Mouse (Mus musculus): ENCODE results near the gene Vsig2. TPM values are rescaled to one million over a fixed set of nuclear protein-coding genes. Genes with fewer than 3 reads are reported as not detected.

Gene Vsig2
- polyA plus RNA-seq, 1 experiment from 2014 or later, result 0.75 TPM

- Histone ChIP-seq H3K4me2 (ENCODE audit: low read depth, low read length, severe bottlenecking) (no peak overlapping the region), H3K9ac (ENCODE audit: low read length) (no peak overlapping the region), H3K4me1 (replicated peaks; ENCODE audit: control insufficient read depth, insufficient read depth, low read length) (peaks cover 3% of the 10 kb centered on the region; the same call in 1 of the 2 replicates), H3K27ac (ENCODE audit: low read depth, low read length) (no peak overlapping the region), H3K27me3 (ENCODE audit: control insufficient read depth, insufficient read depth, low read length) (peaks cover 15% of the 10 kb centered on the region), H3K36me3 (ENCODE audit: control insufficient read depth, insufficient read depth, low read length) (no peaks in the 10 kb centered on the region), H3K9me3 (ENCODE audit: control insufficient read depth, low read length) (no peaks in the 10 kb centered on the region), H3K4me3 (ENCODE audit: low read depth, low read length) (no peak overlapping the region)
- 81% methylated on average over 7 of the region's 7 CpGs for WGBS
- DNase-seq (ENCODE audit: low spot score) (no peak), ATAC-seq (replicated peaks; ENCODE audit: low FRiP score) (no peak)
Observed at GRCm38 (mm10) chr9:37541851-37542642, 3.0 kb downstream of the Vsig2 start.

- H3K4me1 ChIP-seq (replicated peaks; ENCODE audit: control insufficient read depth, insufficient read depth, low read length), result peaks cover 3% of the 10 kb centered on the region; the same call in 1 of the 2 replicates
- H3K27ac ChIP-seq (ENCODE audit: low read depth, low read length), result no peak overlapping the region
- H3K4me2 ChIP-seq (ENCODE audit: low read depth, low read length, severe bottlenecking), result peak overlapping the region; percentile 32; the same call in 1 of the 2 replicates
- no peaks in the 10 kb centered on the region for H3K36me3 ChIP-seq (ENCODE audit: control insufficient read depth, insufficient read depth, low read length)
- H3K4me3 ChIP-seq (ENCODE audit: low read depth, low read length), result no peak overlapping the region; the same call in 1 of the 2 replicates
- peaks cover 15% of the 10 kb centered on the region for H3K27me3 ChIP-seq (ENCODE audit: control insufficient read depth, insufficient read depth, low read length)
- DNase-seq (ENCODE audit: low spot score) (no peak), ATAC-seq (replicated peaks; ENCODE audit: low FRiP score) (no peak)
- WGBS, result 34% methylated on average over 12 of the region's 12 CpGs
- no peak overlapping the region; the same call in 1 of the 2 replicates for H3K9ac ChIP-seq (ENCODE audit: low read length)
- no peaks in the 10 kb centered on the region for H3K9me3 ChIP-seq (ENCODE audit: control insufficient read depth, low read length)
Observed at GRCm38 (mm10) chr9:37543869-37544440, 4.9 kb downstream of the Vsig2 start.

- no peak overlapping the region; the same call in 1 of the 2 replicates for H3K9ac ChIP-seq (ENCODE audit: low read length)
- ATAC-seq (replicated peaks; ENCODE audit: low FRiP score) (peak; percentile 60), DNase-seq (ENCODE audit: low spot score) (peak; percentile 79)
- H3K27ac ChIP-seq (ENCODE audit: low read depth, low read length), result no peak overlapping the region
- under 1% methylated on average over 29 of the region's 29 CpGs for WGBS
- H3K4me1 ChIP-seq (replicated peaks; ENCODE audit: control insufficient read depth, insufficient read depth, low read length), result peaks cover 3% of the 10 kb centered on the region; the same call in 1 of the 2 replicates
- peak overlapping the region; percentile 32 for H3K4me2 ChIP-seq (ENCODE audit: low read depth, low read length, severe bottlenecking)
- H3K27me3 ChIP-seq (ENCODE audit: control insufficient read depth, insufficient read depth, low read length), result peaks cover 17% of the 10 kb centered on the region
- H3K9me3 ChIP-seq (ENCODE audit: control insufficient read depth, low read length), result no peaks in the 10 kb centered on the region
- H3K4me3 ChIP-seq (ENCODE audit: low read depth, low read length), result peak overlapping the region; percentile 11
- no peaks in the 10 kb centered on the region for H3K36me3 ChIP-seq (ENCODE audit: control insufficient read depth, insufficient read depth, low read length)
Observed at GRCm38 (mm10) chr9:37544447-37545165, 5.6 kb downstream of the Vsig2 start.

GRCm38 (mm10) chr9:37545166-37545610, 6.1 kb downstream of the Vsig2 start:
- no peaks in the 10 kb centered on the region for H3K9me3 ChIP-seq (ENCODE audit: control insufficient read depth, low read length)
- no peak for DNase-seq (ENCODE audit: low spot score)
- H3K4me1 ChIP-seq (replicated peaks; ENCODE audit: control insufficient read depth, insufficient read depth, low read length), result peaks cover 3% of the 10 kb centered on the region; the same call in 1 of the 2 replicates
- 3% methylated on average over 17 of the region's 17 CpGs for WGBS
- peaks cover 21% of the 10 kb centered on the region for H3K27me3 ChIP-seq (ENCODE audit: control insufficient read depth, insufficient read depth, low read length)
- H3K9ac ChIP-seq (ENCODE audit: low read length), result no peak overlapping the region
- H3K27ac ChIP-seq (ENCODE audit: low read depth, low read length), result no peak overlapping the region
- no peaks in the 10 kb centered on the region for H3K36me3 ChIP-seq (ENCODE audit: control insufficient read depth, insufficient read depth, low read length)
- peak; percentile 47 for ATAC-seq (replicated peaks; ENCODE audit: low FRiP score)
- H3K4me2 ChIP-seq (ENCODE audit: low read depth, low read length, severe bottlenecking), result peak overlapping the region; percentile 32
- peak overlapping the region; percentile 11 for H3K4me3 ChIP-seq (ENCODE audit: low read depth, low read length)

GRCm38 (mm10) chr9:37545847-37546452, 6.9 kb downstream of the Vsig2 start:
- no peak overlapping the region for H3K9ac ChIP-seq (ENCODE audit: low read length)
- H3K9me3 ChIP-seq (ENCODE audit: control insufficient read depth, low read length), result no peaks in the 10 kb centered on the region
- no peak for DNase-seq (ENCODE audit: low spot score)

DNA sequence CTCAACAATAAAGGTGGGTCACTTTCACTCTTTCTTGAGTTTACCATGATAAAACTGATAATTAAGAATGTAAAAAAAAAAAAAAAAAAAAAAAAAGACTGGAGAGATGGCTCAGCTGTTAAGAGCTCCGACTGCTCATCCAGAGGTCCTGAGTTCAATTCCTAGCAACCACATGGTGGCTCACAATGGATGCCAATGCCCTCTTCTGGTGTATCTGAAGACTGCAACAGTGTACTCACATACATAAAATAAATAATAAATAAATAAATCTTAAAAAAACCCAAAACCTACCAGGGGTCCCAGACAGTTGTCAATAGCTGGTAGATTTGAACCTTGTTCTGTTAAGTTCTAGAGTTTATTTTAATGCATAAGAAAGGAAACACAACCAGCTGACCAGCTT, 7.8 kb downstream of the Vsig2 start:
- Histone ChIP-seq H3K9ac (ENCODE audit: low read length) (no peak overlapping the region), H3K4me3 (ENCODE audit: low read depth, low read length) (no peak overlapping the region), H3K4me2 (ENCODE audit: low read depth, low read length, severe bottlenecking) (no peak overlapping the region), H3K27me3 (ENCODE audit: control insufficient read depth, insufficient read depth, low read length) (peaks cover 37% of the 10 kb centered on the region), H3K36me3 (ENCODE audit: control insufficient read depth, insufficient read depth, low read length) (no peaks in the 10 kb centered on the region), H3K4me1 (replicated peaks; ENCODE audit: control insufficient read depth, insufficient read depth, low read length) (peaks cover 5% of the 10 kb centered on the region; the same call in 1 of the 2 replicates), H3K9me3 (ENCODE audit: control insufficient read depth, low read length) (no peaks in the 10 kb centered on the region), H3K27ac (ENCODE audit: low read depth, low read length) (no peak overlapping the region)
- no peak for DNase-seq (ENCODE audit: low spot score)
- ATAC-seq (replicated peaks; ENCODE audit: low FRiP score), result no peak
- 72% methylated on average over 1 of the region's 1 CpGs for WGBS

More at GRCm38 (mm10) chr9:37545847-37546452, 6.9 kb downstream of the Vsig2 start:
- H3K36me3 ChIP-seq (ENCODE audit: control insufficient read depth, insufficient read depth, low read length), result no peaks in the 10 kb centered on the region
- no peak overlapping the region for H3K4me2 ChIP-seq (ENCODE audit: low read depth, low read length, severe bottlenecking)
- no peak overlapping the region for H3K27ac ChIP-seq (ENCODE audit: low read depth, low read length)
- peaks cover 3% of the 10 kb centered on the region; the same call in 1 of the 2 replicates for H3K4me1 ChIP-seq (replicated peaks; ENCODE audit: control insufficient read depth, insufficient read depth, low read length)
- WGBS, result 8% methylated on average over 27 of the region's 27 CpGs
- ATAC-seq (replicated peaks; ENCODE audit: low FRiP score), result no peak
- peaks cover 29% of the 10 kb centered on the region for H3K27me3 ChIP-seq (ENCODE audit: control insufficient read depth, insufficient read depth, low read length)
- H3K4me3 ChIP-seq (ENCODE audit: low read depth, low read length), result no peak overlapping the region

- Histone ChIP-seq H3K36me3 (ENCODE audit: control insufficient read depth, insufficient read depth, low read length) (no peaks in the 10 kb centered on the region), H3K4me2 (ENCODE audit: low read depth, low read length, severe bottlenecking) (no peak overlapping the region), H3K4me1 (replicated peaks; ENCODE audit: control insufficient read depth, insufficient read depth, low read length) (peaks cover 13% of the 10 kb centered on the region), H3K9ac (ENCODE audit: low read length) (no peak overlapping the region), H3K27me3 (ENCODE audit: control insufficient read depth, insufficient read depth, low read length) (peaks cover 43% of the 10 kb centered on the region), H3K4me3 (ENCODE audit: low read depth, low read length) (no peak overlapping the region), H3K9me3 (ENCODE audit: control insufficient read depth, low read length) (no peaks in the 10 kb centered on the region), H3K27ac (ENCODE audit: low read depth, low read length) (no peak overlapping the region)
- ATAC-seq (replicated peaks; ENCODE audit: low FRiP score) (no peak), DNase-seq (ENCODE audit: low spot score) (no peak)
- 73% methylated on average over 1 of the region's 1 CpGs for WGBS
Observed at GRCm38 (mm10) chr9:37550435-37550834, 11.4 kb downstream of the Vsig2 start.

Data from forebrain, embryonic 11.5 days (tissue).